Mouse (Mus musculus) ES-Bruce4 (cell line): ENCODE measurements around the gene Sst. TPM values are rescaled to one million over a fixed set of nuclear protein-coding genes. Genes with fewer than 3 reads are reported as not detected.
"Not testable (repeated sequence)": the region's sequence is repeated elsewhere in the genome, so short reads cannot be mapped to it uniquely, and the experiment has no call there.

Experiments
- H3K27ac ChIP-seq: 2 replicates; pipeline ENCODE4 v1.5.1; 2012; ENCODE audit warnings: low read length, inconsistent platforms; ENCODE audit not compliant: insufficient read depth
- H3K27me3 ChIP-seq: 2 replicates; pipeline ENCODE4 v1.6.1; 2012; ENCODE audit warnings: mild to moderate bottlenecking, low read length, inconsistent platforms; ENCODE audit not compliant: control insufficient read depth, poor library complexity, insufficient read depth, severe bottlenecking
- H3K36me3 ChIP-seq: 2 replicates; pipeline ENCODE4 v1.6.1; 2012; ENCODE audit warnings: inconsistent platforms, mild to moderate bottlenecking, low read length, moderate library complexity; ENCODE audit not compliant: control insufficient read depth, poor library complexity, insufficient read depth, severe bottlenecking
- H3K4me1 ChIP-seq: one replicate; pipeline ENCODE4 v1.8.1; 2011; ENCODE audit warnings: low read length; ENCODE audit not compliant: control insufficient read depth, insufficient read depth
- H3K4me3 ChIP-seq: 2 replicates; pipeline ENCODE4 v1.5.1; 2011; ENCODE audit warnings: low read depth, mild to moderate bottlenecking, low read length
- H3K9ac ChIP-seq: 2 replicates; pipeline ENCODE4 v1.6.1; 2012; ENCODE audit warnings: low read depth, mild to moderate bottlenecking, inconsistent platforms; ENCODE audit not compliant: poor library complexity, severe bottlenecking
- H3K9me3 ChIP-seq: replicated peaks from 2 replicates; pipeline ENCODE4 v1.6.1; 2012; ENCODE audit warnings: mild to moderate bottlenecking, low read length, inconsistent platforms; ENCODE audit not compliant: control insufficient read depth, poor library complexity, insufficient read depth, severe bottlenecking
- CTCF ChIP-seq: IDR thresholded peaks from one replicate; pipeline ENCODE4 v1.8.1; 2011; ENCODE audit warnings: low read depth, low read length
- EP300 ChIP-seq: IDR thresholded peaks from 2 replicates; pipeline ENCODE4 v1.6.1; 2011; ENCODE audit warnings: low read depth, low read length; ENCODE audit not compliant: insufficient read depth
- POLR2A ChIP-seq: IDR thresholded peaks from one replicate; pipeline ENCODE4 v1.8.1; 2011; ENCODE audit warnings: low read length; ENCODE audit not compliant: insufficient read depth
- polyA plus RNA-seq: library from polyadenylated mRNA; stranded (reverse); fragments of >200 nt; gene quantifications from 2 replicates; pipeline ENCODE4 v1.2.4, GENCODE M21; 2011; ENCODE audit warnings: low read depth; ENCODE audit not compliant: missing spikeins, insufficient read depth, insufficient read length

Gene Sst
- polyA plus RNA-seq, 1 experiment: not detected

DNA sequence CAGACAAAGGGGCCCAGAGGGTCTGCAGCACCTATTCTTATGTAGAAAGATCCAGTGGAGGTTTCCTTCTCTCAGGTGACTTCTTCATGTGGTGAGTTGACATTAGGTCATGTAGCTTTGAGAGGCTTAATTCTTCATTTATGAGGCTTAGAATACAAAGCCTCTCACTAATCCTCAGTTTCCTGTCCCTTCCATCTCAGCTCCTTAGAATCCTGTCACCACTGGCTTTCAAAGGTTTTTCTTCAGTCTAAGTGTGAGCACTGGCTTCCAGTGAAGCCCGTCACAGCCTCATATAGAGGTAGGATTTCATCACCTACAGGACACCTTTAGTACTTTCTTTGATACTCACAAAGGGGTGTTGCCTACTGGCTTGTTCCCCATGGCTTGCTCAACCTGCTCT, 32.1 kb upstream of the Sst start:
- no peak for TF ChIP-seq POLR2A
- TF ChIP-seq CTCF: no peak
- TF ChIP-seq EP300: no peak
- no peak overlapping the region for H3K27ac ChIP-seq
- H3K9ac ChIP-seq: no peak overlapping the region
- H3K4me3 ChIP-seq: no peak overlapping the region
- no peaks in the 10 kb centered on the region for H3K36me3 ChIP-seq
- no peaks in the 10 kb centered on the region for H3K4me1 ChIP-seq
- no peaks in the 10 kb centered on the region; the same call in none of the 2 replicates for H3K9me3 ChIP-seq
- H3K27me3 ChIP-seq: no peaks in the 10 kb centered on the region

DNA sequence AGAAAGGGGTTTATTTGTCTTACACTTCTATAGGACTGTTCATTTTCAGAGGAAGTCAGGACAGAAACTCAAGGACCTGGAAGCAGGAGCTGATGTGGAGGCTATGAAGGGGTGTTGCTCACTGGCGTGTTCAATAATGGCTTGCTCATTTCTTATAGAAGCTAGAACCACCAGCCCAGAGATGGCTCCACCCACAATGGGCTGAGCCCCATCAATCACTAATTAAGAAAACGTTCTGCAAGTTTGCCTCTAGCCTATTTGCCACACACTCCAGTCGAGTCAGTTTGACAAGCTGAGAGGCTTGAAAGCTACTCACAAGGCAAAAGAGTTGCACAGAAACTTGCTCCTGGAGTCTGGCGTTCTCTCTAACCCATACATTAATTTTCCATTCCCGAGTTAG, 30.9 kb upstream of the Sst start:
- no peaks in the 10 kb centered on the region for H3K27me3 ChIP-seq
- H3K27ac ChIP-seq: no peak overlapping the region
- H3K4me1 ChIP-seq: no peaks in the 10 kb centered on the region
- TF ChIP-seq CTCF: no peak
- TF ChIP-seq EP300: no peak
- TF ChIP-seq POLR2A: no peak
- H3K9ac ChIP-seq: no peak overlapping the region
- no peak overlapping the region for H3K4me3 ChIP-seq
- no peaks in the 10 kb centered on the region; the same call in none of the 2 replicates for H3K9me3 ChIP-seq
- H3K36me3 ChIP-seq: no peaks in the 10 kb centered on the region

DNA sequence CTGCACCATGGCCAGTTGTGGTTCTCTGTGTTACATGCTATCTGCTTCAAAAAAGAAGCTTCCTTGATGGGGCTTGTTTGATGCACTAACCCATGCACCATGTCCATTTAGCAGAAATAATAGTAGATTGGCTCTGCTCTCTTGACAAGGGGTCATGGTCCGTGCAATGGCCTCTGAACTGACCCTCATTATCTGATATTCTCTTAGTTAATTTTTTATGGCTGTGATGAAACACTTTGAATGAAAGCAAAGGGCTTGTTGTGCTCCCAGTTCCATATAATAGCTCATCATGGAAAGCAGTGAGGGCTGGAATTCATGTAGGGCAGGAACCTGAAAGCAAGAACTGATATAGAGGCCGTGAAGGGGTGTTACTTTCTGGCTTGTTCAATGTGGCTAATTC, 28.7 kb upstream of the Sst start:
- Histone ChIP-seq H3K9ac (no peak overlapping the region), H3K9me3 (no peaks in the 10 kb centered on the region; the same call in none of the 2 replicates), H3K4me3 (no peak overlapping the region), H3K36me3 (no peaks in the 10 kb centered on the region), H3K27me3 (no peaks in the 10 kb centered on the region), H3K27ac (no peak overlapping the region), H3K4me1 (no peaks in the 10 kb centered on the region)
- TF ChIP-seq EP300 (no peak), POLR2A (no peak), CTCF (no peak)

DNA sequence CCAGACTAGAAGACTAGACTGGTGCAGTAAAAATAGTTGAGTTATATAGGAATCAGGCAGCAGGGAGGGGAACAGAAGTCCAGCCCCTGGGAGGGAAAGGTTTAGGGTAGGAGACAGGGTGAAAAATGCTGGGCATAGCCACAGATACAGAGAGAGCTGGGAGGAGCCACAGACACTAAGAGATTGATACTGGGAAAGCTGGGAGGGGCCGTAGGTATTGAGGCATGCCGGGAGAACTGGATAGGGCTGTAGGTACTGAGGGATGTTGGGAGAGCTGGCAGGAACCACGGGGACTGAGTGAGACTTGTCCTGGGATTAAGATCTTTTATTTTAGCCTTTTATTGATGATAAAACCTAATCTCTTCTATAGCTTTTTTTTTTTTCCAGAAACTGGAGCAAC, 22.6 kb upstream of the Sst start:
- Histone ChIP-seq H3K9ac (no peak overlapping the region), H3K4me3 (no peak overlapping the region), H3K9me3 (peaks cover 8% of the 10 kb centered on the region; the same call in 1 of the 2 replicates), H3K36me3 (no peaks in the 10 kb centered on the region), H3K27me3 (no peaks in the 10 kb centered on the region), H3K27ac (no peak overlapping the region), H3K4me1 (no peaks in the 10 kb centered on the region)
- TF ChIP-seq POLR2A: no peak
- no peak for TF ChIP-seq EP300
- no peak for TF ChIP-seq CTCF

DNA sequence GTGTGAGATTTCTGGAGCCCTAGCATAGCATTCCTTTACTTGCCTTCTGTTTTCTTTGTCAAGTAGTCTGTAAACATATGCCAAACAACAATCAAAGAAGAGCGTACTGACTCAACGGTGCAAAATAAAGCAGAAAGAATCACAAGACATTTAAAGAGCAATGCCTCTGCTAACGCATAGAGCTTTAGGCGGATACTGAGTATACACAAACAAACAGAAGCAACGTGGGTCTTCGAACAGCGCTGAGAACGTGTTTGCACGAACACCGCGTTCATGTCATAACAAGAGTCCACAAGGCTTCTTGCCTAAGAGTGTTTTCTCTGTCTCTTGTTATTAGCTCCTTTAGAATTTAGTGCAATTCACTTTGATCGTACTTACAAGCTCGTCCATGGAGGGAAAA, 22.0 kb upstream of the Sst start:
- no peaks in the 10 kb centered on the region for H3K36me3 ChIP-seq
- H3K9ac ChIP-seq: no peak overlapping the region
- H3K4me1 ChIP-seq: no peaks in the 10 kb centered on the region
- H3K4me3 ChIP-seq: no peak overlapping the region
- TF ChIP-seq POLR2A (no peak), EP300 (no peak), CTCF (no peak)
- H3K9me3 ChIP-seq: peaks cover 13% of the 10 kb centered on the region
- no peak overlapping the region for H3K27ac ChIP-seq
- no peaks in the 10 kb centered on the region for H3K27me3 ChIP-seq

DNA sequence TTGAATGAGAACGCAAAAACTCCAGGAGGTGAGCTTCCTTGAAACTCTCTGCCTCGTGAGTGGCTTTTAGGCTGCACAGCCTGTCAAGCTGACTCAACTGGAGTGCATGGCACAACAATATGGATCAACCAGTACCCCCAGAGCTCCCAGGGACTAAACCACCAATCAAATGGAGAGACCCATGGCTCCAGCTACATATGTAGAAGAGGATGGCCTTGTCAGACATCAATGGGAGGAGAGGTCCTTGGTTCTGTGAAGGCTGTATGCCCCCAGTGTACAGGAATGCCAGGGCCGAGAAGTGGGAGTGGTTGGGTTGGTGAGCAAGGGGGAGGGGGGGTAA, 18.2 kb upstream of the Sst start:
- not testable (repeated sequence) for H3K36me3 ChIP-seq, H3K27me3 ChIP-seq, H3K27ac ChIP-seq, H3K9ac ChIP-seq, H3K4me3 ChIP-seq, H3K4me1 ChIP-seq
- H3K9me3 ChIP-seq: peaks cover 32% of the 10 kb centered on the region

DNA sequence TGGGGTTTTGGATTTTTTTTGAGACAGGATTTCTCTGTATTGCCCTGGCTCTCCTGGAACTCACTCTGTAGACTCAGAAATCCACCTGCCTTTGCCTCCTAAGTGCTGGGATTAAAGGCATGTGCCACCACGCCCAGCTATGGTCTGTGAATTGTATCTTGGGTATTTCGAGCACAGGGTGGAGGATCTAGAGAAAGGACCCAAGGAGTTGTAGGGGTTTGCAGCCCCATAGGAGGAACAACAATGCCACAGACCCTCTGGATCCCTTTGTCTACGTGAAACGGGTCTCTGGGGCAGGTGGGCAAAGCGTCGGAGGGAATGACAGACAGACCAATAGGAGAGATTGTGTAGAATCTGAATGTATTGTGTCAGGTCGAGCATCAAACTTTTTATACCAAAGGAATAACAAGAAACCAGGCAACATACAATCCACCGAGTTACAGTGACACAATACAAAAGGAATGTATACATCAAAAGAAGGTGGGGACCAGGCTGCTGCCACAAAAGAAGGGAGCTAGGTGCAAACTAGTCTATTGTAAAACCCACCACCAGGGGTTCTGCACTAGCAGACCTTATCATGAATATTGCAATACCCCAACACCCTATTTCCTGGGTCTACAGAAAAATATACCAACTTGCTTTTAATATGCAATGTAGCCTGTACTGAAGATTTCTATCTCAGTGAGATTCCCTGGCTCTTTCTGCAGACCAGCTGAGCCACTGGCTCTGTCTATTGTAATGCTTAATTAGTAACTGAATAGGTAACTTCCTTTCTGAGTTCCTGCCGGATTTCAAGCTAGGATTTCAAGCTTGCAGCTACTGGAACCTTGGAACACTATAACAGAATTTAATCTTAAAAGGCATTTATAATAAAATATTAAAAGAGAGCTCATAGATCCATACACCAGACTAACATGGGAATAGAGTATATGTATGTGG, 17.6 kb upstream of the Sst start:
- not testable (repeated sequence) for H3K9ac ChIP-seq, H3K4me3 ChIP-seq, H3K36me3 ChIP-seq, H3K4me1 ChIP-seq, H3K27me3 ChIP-seq
- Histone ChIP-seq H3K27ac (0 out of 2 replicates have a peak overlapping the region, but pooled peaks have one; percentile 33), H3K9me3 (peaks cover 32% of the 10 kb centered on the region)

DNA sequence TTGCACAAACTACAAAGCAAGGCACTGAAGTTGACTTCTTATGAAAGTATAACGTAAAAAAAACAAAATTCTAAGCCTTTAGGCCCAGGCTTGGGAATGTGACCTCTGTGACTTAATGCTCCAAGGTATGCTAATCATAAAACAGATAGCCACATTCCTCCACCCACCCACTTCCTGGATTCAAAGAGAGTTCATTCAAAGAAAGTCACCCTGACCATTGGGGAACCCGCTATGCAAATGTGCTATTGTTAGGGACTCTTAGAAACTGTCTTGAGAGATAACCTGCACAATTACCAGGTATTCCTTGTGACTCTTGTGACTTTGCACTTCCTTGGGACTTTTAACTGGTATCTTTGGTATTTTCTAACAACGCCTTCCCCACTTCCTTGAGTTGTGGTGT, 15.8 kb upstream of the Sst start:
- not testable (repeated sequence) for H3K4me3 ChIP-seq, H3K27me3 ChIP-seq

More for the DNA sequence above, 15.8 kb upstream of the Sst start:
- not testable (repeated sequence) for H3K4me1 ChIP-seq, H3K36me3 ChIP-seq, H3K27ac ChIP-seq, H3K9ac ChIP-seq
- peaks cover 32% of the 10 kb centered on the region for H3K9me3 ChIP-seq
